Mouse (Mus musculus) erythroblast, embryonic 14.5 days (primary cell): Measurements from ENCODE around the gene Masp2. TPM values are rescaled to one million over a fixed set of nuclear protein-coding genes. Genes with fewer than 3 reads are reported as not detected.

Experiments used
- H3K27me3 ChIP-seq: 2 replicates; pipeline ENCODE4 v1.6.1; 2012; ENCODE audit warnings: inconsistent platforms; ENCODE audit not compliant: control insufficient read depth
- H3K36me3 ChIP-seq: 2 replicates; pipeline ENCODE4 v1.6.1; 2012; ENCODE audit warnings: mild to moderate bottlenecking, inconsistent platforms; ENCODE audit not compliant: control insufficient read depth
- H3K4me1 ChIP-seq: 2 replicates; pipeline ENCODE4 v1.6.1; 2012; ENCODE audit warnings: inconsistent platforms; ENCODE audit not compliant: control insufficient read depth
- H3K4me3 ChIP-seq: replicated peaks from 2 replicates; pipeline ENCODE3; 2012; ENCODE audit warnings: moderate library complexity, mild to moderate bottlenecking, inconsistent platforms
- H3K9me3 ChIP-seq: 2 replicates; pipeline ENCODE4 v1.6.1; 2012; ENCODE audit warnings: low read length, inconsistent platforms, mixed read lengths; ENCODE audit not compliant: control insufficient read depth
- GATA1 ChIP-seq: IDR thresholded peaks from 2 replicates; pipeline ENCODE4 v1.6.1; 2012; ENCODE audit warnings: low read length, inconsistent platforms, mixed read lengths
- TAL1 ChIP-seq: IDR thresholded peaks from 3 replicates; pipeline ENCODE4 v1.6.1; 2012; ENCODE audit warnings: low read length, inconsistent platforms, mixed read lengths
- polyA plus RNA-seq: library from polyadenylated mRNA; stranded (reverse); fragments of >175 nt; gene quantifications from 2 replicates; pipeline ENCODE4 v1.2.3, GENCODE M21; 2012

Masp2 gene
- polyA plus RNA-seq, 1 experiment: 0.12 TPM

DNA sequence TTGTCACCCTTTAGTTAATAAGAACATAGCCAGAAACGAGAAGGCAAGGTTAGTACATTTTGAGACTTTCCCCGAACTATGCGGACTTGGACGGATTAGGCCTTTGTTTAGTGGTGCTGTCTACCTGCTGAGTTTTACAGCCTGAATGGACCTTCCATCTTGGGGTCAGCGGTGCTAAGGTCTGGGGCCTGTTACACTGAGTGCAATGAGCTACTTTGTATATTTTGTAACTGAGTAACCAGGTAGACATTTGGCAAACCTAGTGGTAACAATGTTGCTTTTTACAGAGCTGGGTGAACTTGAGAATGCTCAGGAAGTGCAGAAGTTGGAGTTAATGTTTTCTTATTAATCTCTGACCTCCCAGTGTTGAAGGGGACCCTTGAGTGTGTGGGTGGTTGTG lies 38.8 kb downstream of the Masp2 start:
- H3K36me3 ChIP-seq: no peaks in the 10 kb centered on the region
- H3K9me3 ChIP-seq: no peaks in the 10 kb centered on the region
- H3K27me3 ChIP-seq: peaks cover 5% of the 10 kb centered on the region; the same call in 1 of the 2 replicates
- H3K4me1 ChIP-seq: peaks cover 10% of the 10 kb centered on the region
- TF ChIP-seq TAL1 (no peak), GATA1 (no peak)
- H3K4me3 ChIP-seq: no peak overlapping the region

GRCm38 (mm10) chr4:148643291-148644156 lies 41.2 kb downstream of the Masp2 start, which contains the start of gene Gm572:
TSS of gene Gm572 (plus strand) at chr4:148643317.
- Histone ChIP-seq H3K36me3 (no peaks in the 10 kb centered on the region), H3K4me3 (peak within 1 kb of the TSS; percentile 36), H3K27me3 (peaks cover 5% of the 10 kb centered on the region; the same call in 1 of the 2 replicates), H3K9me3 (no peaks in the 10 kb centered on the region), H3K4me1 (peaks cover 7% of the 10 kb centered on the region)
- TF ChIP-seq TAL1 (no peak), GATA1 (no peak)

- Histone ChIP-seq H3K4me1 (peaks cover 7% of the 10 kb centered on the region), H3K4me3 (peak overlapping the region; percentile 36), H3K9me3 (no peaks in the 10 kb centered on the region), H3K27me3 (peaks cover 5% of the 10 kb centered on the region; the same call in 1 of the 2 replicates), H3K36me3 (no peaks in the 10 kb centered on the region)
- TF ChIP-seq GATA1: no peak
- no peak for TF ChIP-seq TAL1
Measured at GRCm38 (mm10) chr4:148644157-148644511, 41.8 kb downstream of the Masp2 start.

DNA sequence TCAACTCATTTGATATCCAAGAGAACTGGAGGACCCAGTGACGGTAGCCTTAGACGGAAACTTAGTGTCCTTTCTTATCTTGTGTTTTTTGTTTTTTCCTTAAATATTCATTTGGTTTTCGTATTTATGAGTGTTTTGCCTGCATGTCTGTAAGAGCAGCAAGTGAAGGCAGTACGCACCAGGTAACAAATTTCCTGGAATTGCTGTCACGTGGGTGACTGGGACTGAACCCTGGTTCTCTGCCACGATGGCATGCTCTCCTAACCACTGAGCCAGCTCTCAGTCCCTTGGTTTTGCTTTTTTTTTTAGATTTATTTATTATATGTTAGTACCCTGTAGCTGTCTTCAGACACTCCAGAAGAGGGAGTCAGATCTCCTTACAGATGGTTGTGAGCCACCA lies 42.6 kb downstream of the Masp2 start:
- H3K9me3 ChIP-seq: no peaks in the 10 kb centered on the region
- H3K4me3 ChIP-seq: no peak overlapping the region
- TF ChIP-seq GATA1 (no peak), TAL1 (no peak)
- no peaks in the 10 kb centered on the region for H3K36me3 ChIP-seq
- H3K4me1 ChIP-seq: peaks cover 7% of the 10 kb centered on the region
- H3K27me3 ChIP-seq: peaks cover 5% of the 10 kb centered on the region; the same call in 1 of the 2 replicates

DNA sequence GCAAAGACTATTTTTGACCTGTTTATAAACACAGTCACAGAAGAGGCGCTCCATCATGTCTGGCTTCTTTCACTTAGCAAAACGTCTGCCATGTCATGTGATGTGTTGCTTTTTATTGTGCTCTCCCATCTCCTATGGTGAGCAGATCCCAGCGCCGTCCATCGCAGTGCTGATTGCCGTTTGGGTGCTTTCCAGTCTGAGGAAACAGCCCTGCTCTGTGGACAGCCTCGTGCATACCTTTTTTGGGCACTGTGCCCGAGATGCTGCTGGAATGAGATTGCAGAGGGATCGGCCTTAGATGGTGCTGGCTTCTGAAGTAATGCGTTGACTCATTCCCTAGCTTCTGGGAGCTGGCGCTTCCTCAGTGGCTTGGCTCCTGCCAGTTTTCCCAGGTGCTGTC lies 44.3 kb downstream of the Masp2 start:
- Histone ChIP-seq H3K9me3 (no peaks in the 10 kb centered on the region), H3K4me3 (no peak overlapping the region)

DNA sequence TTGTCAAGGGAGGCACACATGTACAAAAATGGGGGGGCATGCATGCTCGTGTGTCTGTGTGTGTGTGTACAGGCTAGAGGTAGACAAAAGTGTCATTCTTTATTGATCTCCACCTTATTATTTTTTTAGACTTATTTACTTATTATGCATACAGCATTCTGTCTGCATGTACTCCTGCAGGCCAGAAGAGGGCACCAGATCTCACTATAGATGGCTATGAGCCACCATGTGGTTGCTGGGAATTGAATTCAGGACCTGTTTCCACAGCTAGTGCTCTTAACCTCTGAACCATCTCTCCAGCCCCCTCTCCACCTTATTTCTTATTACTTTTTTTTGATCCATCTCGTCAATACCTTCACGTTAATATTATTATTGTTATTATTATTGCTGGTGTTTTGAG lies 47.0 kb downstream of the Masp2 start:
- Histone ChIP-seq H3K4me1 (no peaks in the 10 kb centered on the region), H3K4me3 (no peak overlapping the region), H3K9me3 (peaks cover 3% of the 10 kb centered on the region; the same call in 1 of the 2 replicates), H3K27me3 (no peaks in the 10 kb centered on the region), H3K36me3 (no peaks in the 10 kb centered on the region)
- TF ChIP-seq GATA1: no peak
- TF ChIP-seq TAL1: no peak

More for the DNA sequence above, 44.3 kb downstream of the Masp2 start:
- Histone ChIP-seq H3K36me3 (no peaks in the 10 kb centered on the region), H3K27me3 (peaks cover 5% of the 10 kb centered on the region; the same call in 1 of the 2 replicates), H3K4me1 (peaks cover 7% of the 10 kb centered on the region)
- TF ChIP-seq TAL1 (no peak), GATA1 (no peak)

GRCm38 (mm10) chr4:148651045-148651444 lies 48.7 kb downstream of the Masp2 start:
- no peaks in the 10 kb centered on the region for H3K36me3 ChIP-seq
- no peaks in the 10 kb centered on the region for H3K27me3 ChIP-seq
- no peaks in the 10 kb centered on the region for H3K4me1 ChIP-seq
- TF ChIP-seq GATA1: no peak
- no peak for TF ChIP-seq TAL1
- H3K4me3 ChIP-seq: no peak overlapping the region
- peaks cover 3% of the 10 kb centered on the region; the same call in 1 of the 2 replicates for H3K9me3 ChIP-seq

DNA sequence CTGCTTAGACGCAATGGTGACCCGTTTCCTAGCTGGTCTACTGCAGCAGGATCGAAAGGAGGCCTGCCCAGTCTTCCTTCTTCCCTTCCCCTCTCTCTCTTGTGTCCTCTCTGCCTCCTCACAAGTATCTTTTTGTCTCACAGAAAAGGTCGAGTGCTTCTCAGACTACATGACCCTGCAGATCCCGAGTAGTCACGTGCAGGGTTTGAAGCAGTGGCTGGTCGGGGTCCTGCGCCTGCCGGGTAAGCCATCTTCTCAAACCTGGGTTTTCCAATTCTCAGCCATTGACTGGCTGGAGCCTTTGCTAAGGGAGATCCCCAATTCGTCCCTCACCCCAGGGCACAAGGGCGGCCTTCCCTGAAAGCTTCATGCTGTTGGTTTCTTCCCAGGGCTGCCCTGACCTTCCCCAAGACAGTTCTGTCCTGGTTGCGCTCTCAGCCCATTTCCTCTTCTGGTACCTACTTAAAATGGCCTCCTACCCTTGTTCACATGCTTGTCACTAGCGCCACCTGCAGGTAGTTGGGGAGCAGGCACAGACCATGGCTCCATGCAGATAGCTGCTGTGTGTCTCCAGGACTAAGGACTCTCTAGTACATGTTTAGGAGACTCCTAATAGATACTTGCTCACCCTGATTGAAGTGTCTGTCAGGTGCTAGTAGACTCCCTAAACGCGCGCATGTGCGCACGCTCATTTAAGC lies 52.5 kb downstream of the Masp2 start:
- TF ChIP-seq TAL1 (no peak), GATA1 (no peak)
- peaks cover 3% of the 10 kb centered on the region; the same call in 1 of the 2 replicates for H3K9me3 ChIP-seq
- H3K27me3 ChIP-seq: no peaks in the 10 kb centered on the region
- H3K4me3 ChIP-seq: no peak overlapping the region
- H3K4me1 ChIP-seq: no peaks in the 10 kb centered on the region
- H3K36me3 ChIP-seq: no peaks in the 10 kb centered on the region

- no peak overlapping the region for H3K4me3 ChIP-seq
- no peaks in the 10 kb centered on the region for H3K27me3 ChIP-seq
- H3K9me3 ChIP-seq: peaks cover 3% of the 10 kb centered on the region; the same call in 1 of the 2 replicates
- H3K4me1 ChIP-seq: no peaks in the 10 kb centered on the region
- TF ChIP-seq GATA1 (no peak), TAL1 (no peak)
- no peaks in the 10 kb centered on the region for H3K36me3 ChIP-seq
Measured at GRCm38 (mm10) chr4:148656691-148657258, 54.4 kb downstream of the Masp2 start.
